Mouse (Mus musculus) testis, adult 2 months (tissue): ENCODE data around the gene Hps5.

Experiments
- CTCF ChIP-seq: fragments of 200-500 bp; IDR thresholded peaks from 2 replicates; pipeline ENCODE4 v1.5.1; 2012; ENCODE audit warnings: low read depth, mild to moderate bottlenecking, inconsistent platforms, low read length, moderate library complexity; ENCODE audit not compliant: control insufficient read depth, insufficient read depth, insufficient replicate concordance
- POLR2A ChIP-seq: fragments of 200-500 bp; IDR thresholded peaks from 2 replicates; pipeline ENCODE4 v1.6.1; 2012; ENCODE audit warnings: low read depth, mild to moderate bottlenecking, inconsistent platforms, low read length, moderate library complexity; ENCODE audit not compliant: control insufficient read depth

DNA sequence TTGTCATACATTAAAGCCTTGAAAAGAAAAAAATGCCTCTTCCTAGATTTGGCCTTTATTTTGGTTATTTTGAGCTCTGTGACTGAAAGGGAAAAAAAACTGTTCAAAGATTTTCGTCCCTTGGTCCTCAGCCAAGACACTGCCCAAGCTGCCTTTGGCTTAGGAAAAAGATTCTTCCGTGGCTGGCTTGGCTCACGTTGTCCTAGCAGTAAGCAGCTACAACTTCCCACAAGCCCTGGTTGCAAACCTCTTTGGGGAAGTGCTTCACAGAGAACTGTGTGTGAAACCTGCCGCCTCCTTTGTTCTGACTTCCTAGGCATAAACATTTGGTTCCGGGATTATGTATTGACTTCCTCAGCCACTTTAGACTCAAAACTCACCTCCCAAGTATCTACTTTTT is 79.0 kb downstream of the Hps5 start:
- TF ChIP-seq POLR2A (no peak), CTCF (no peak)
